Mouse (Mus musculus) cerebellum, adult 9-11 months (tissue): Measurements from ENCODE around the gene Olfr1277.

Experiments used
- DNase-seq: peaks from one replicate; pipeline ENCODE4 v3.0.0; 2022

Gene Olfr1277

GRCm38 (mm10) chr2:111274006-111274405 lies at the start of gene Olfr1277:
TSS of gene Olfr1277 (minus strand) at chr2:111274106.
- DNase-seq: no peak

- no peak for DNase-seq
Measured at GRCm38 (mm10) chr2:111313717-111314116, 39.8 kb upstream of the Olfr1277 start, which contains the start of gene Olfr1280. TSS of gene Olfr1280 (plus strand) at chr2:111314017.

GRCm38 (mm10) chr2:111300374-111300773 lies 26.5 kb upstream of the Olfr1277 start, which contains the start of gene Olfr1279:
TSS of gene Olfr1279 (plus strand) at chr2:111300635.
- DNase-seq: no peak

- no peak for DNase-seq
Measured at GRCm38 (mm10) chr2:111298541-111298940, 24.6 kb upstream of the Olfr1277 start.

GRCm38 (mm10) chr2:111289836-111290235 lies 15.9 kb upstream of the Olfr1277 start, which contains the start of gene Olfr1278:
TSS of gene Olfr1278 (plus strand) at chr2:111290136.
- no peak for DNase-seq

- no peak for DNase-seq
Measured at GRCm38 (mm10) chr2:111254216-111254615, 19.7 kb downstream of the Olfr1277 start, which contains the start of gene Olfr1276. TSS of gene Olfr1276 (plus strand) at chr2:111254516.

DNA sequence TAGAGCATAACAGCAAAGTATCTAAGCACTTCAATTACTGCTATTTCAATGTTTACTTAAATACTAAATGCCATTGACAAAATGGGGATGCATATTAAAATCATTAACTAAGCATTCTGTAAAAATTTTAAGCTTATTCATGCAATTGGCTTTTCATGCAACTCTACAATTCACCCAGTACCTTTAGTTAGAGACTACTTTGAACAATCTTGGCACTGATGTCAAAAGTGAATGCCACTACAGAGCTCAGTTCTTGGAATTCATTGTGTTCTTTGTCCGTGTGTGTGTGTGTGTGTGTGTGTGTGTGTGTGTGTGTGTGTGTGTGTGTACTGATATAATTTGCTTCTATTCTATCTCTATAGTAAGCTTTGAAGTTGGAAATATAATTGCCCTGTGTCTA lies 38.7 kb downstream of the Olfr1277 start, which contains the start of gene Olfr1275:
Olfr1275 (minus strand) TSS at position 101 of the 400 bp plus-strand sequence.
- DNase-seq: no peak

DNA sequence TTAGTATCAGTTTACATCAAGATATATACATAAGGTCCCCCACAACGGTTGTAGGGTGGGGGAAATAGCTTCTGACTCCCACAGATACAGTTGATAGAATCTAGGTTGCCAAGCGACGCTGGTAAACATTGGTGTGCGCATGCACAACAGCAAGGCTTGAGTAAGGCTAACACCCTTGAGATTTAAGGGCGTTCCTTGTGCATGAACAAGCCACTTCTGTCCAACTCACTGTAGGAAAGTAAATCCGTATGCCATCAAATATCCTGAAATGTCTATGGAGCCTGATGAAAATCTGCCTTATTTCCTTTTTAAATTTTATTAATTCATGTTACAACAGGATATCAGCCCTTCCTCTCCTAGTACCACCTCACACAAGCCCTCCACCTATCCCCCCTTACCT lies 44.4 kb downstream of the Olfr1277 start, which contains the start of gene 4930430A15Rik:
4930430A15Rik (minus strand) TSS at position 101 of the 400 bp plus-strand sequence.
- no peak for DNase-seq
